15 mouse cellular contexts compared by ENCODE assay signal in the genomic region with DNA sequence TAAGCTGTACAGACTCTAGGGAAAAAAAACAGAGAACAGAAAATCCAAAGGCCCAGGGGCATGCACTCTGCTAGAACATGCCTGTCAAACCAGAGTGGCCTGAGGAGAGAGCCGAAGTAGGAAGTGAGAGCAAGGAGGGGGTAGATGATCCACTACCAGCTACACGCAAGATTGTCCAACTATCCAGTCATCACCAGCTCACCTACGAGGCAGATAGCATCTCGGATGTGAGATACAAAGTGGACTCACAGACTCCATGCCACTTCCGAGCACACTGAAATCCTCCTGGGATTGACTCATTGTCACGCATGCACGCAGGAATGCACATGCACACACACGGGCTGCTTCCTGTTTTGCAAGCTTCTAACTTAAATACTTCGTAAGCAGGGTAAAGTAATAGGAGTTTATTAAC. TPM values are rescaled to one million over a fixed set of nuclear protein-coding genes. Genes with fewer than 3 reads are reported as not detected.
DNase-seq lines count a peak whose midpoint lies in the region.
"Had no signal": no experiment of that assay in that cellular context is flagged by ENCODE, and none has a peak within 500 bp of the region (broad histone marks: within the 10 kb centered on the region; RNA-seq: fewer than 3 reads in every experiment).

No protein-coding gene starts in this region.

- H3K9me3 ChIP-seq in limb, embryonic 10.5 days (replicated peaks): no peaks in the 10 kb centered on the region
- H3K9me3 ChIP-seq: G1E had no signal

- intact Hi-C loops in heart, postnatal 14 days (cut with DNase I): no loop called here
- intact Hi-C loops in gastrocnemius, postnatal 36 days (cut with DNase I): no loop called here

- no peak overlapping the region for H3K27ac ChIP-seq in limb, embryonic 10.5 days
- H3K27ac ChIP-seq: layer of hippocampus, adult 2 months had no signal

- 91% methylated on average over 9 of the region's 9 CpGs for WGBS in limb, embryonic 10.5 days

- no peaks in the 10 kb centered on the region for H3K27me3 ChIP-seq in limb, embryonic 10.5 days (ENCODE audit: low read depth, poor library complexity, severe bottlenecking)

- no peaks in the 10 kb centered on the region for H3K4me1 ChIP-seq in limb, embryonic 10.5 days

- H3K4me3 ChIP-seq in limb, embryonic 10.5 days: no peak overlapping the region
- H3K4me3 ChIP-seq: layer of hippocampus, adult 2 months had no signal

- peak; percentile 28 to 36 for DNase-seq in heart, adult 9 months (ENCODE audit: low spot score in 2 of 2)
- DNase-seq in heart, postnatal 14 days: no peak
- DNase-seq in urinary bladder, postnatal 36 days (ENCODE audit: low spot score in 2 of 2): peak; percentile 38 to 39
- DNase-seq in urinary bladder, postnatal 4 days (ENCODE audit: low spot score in 2 of 2): no peak
- DNase-seq in limb, embryonic 10.5 days (ENCODE audit: low spot score): peak; percentile 20
- peak; percentile 29 for DNase-seq in yolk sac, embryonic 10.5 days (ENCODE audit: low spot score)
- DNase-seq in gastrocnemius, postnatal 36 days: no peak
- DNase-seq in layer of hippocampus, adult 8-10 months (ENCODE audit: low spot score in 2 of 2): no peak
- DNase-seq: cerebellum, postnatal 10 days; midbrain, embryonic 14.5 days had no signal

- no peaks in the 10 kb centered on the region for H3K36me3 ChIP-seq in limb, embryonic 10.5 days
- H3K36me3 ChIP-seq: G1E had no signal

RNA-seq across cellular contexts. Expression of a gene that starts 10.6 kb away (rescaled TPM):
- 1 to 10 TPM; 1.4 to 1.6 TPM for total RNA-seq in heart, postnatal 14 days (2021)
- polyA plus RNA-seq in limb, embryonic 10.5 days (2016; fragmentation: Nextera tagmentation; extraction: Ambion mirVana): 1.8 and 2.7 TPM in 2 replicates
- 1 to 10 TPM; 1.4 to 1.7 TPM for total RNA-seq in gastrocnemius, postnatal 36 days (2021)
- total RNA-seq in layer of hippocampus, adult 8-10 months (2022): 1 to 10 TPM; 2.6 to 3.6 (median 3.2) TPM

RNA-seq across cellular contexts. Expression of a gene that starts 15.9 kb away (rescaled TPM):
- total RNA-seq in heart, postnatal 14 days (2021): not detected
- 0.13 TPM in 1 of 2 replicates, not detected in the other for polyA plus RNA-seq in limb, embryonic 10.5 days (2016; fragmentation: Nextera tagmentation; extraction: Ambion mirVana)
- total RNA-seq in gastrocnemius, postnatal 36 days (2021): not detected
- not detected for total RNA-seq in layer of hippocampus, adult 8-10 months (2022)
- total RNA-seq: adrenal gland, postnatal 4 days; G1E; gastrocnemius, postnatal 4 days; layer of hippocampus, adult 2 months had no signal
- polyA plus RNA-seq: G1E; midbrain, embryonic 14.5 days; stomach, embryonic 14.5 days had no signal

RNA-seq across cellular contexts. Expression of a gene that starts 20.1 kb away (rescaled TPM):
- total RNA-seq in heart, postnatal 14 days (2021): 1 to 10 TPM; 5.7 to 6.2 TPM
- 35.0 and 52.5 TPM in 2 replicates for polyA plus RNA-seq in limb, embryonic 10.5 days (2016; fragmentation: Nextera tagmentation; extraction: Ambion mirVana)
- total RNA-seq in gastrocnemius, postnatal 36 days (2021): 1 to 10 TPM; 7.3 to 7.4 TPM
- total RNA-seq in layer of hippocampus, adult 8-10 months (2022): 10 to 100 TPM; 39.0 to 53.4 (median 42.7) TPM

Comparison
In these comparisons a context has a peak if more than half of its experiments do, and no peak if none do; other contexts are left out.
1. DNase-seq: peak in heart, adult 9 months (2 of 2), urinary bladder, postnatal 36 days (2 of 2), limb, embryonic 10.5 days (single experiment) and yolk sac, embryonic 10.5 days (single experiment); none in heart, postnatal 14 days (0 of 2), urinary bladder, postnatal 4 days (0 of 2), gastrocnemius, postnatal 36 days (0 of 2) and layer of hippocampus, adult 8-10 months (0 of 2).
2. RNA of a gene that starts 20.1 kb away (total RNA-seq): 39.0 to 53.4 TPM in layer of hippocampus, adult 8-10 months; 7.3 to 7.4 TPM in gastrocnemius, postnatal 36 days and 5.7 to 6.2 TPM in heart, postnatal 14 days; every median in the first group is over 4 times any median in the second.